Mouse (Mus musculus) C2C12 (cell line): Measurements from ENCODE around the gene Samd4.

Experiments used
- CEBPB ChIP-seq: IDR thresholded peaks from one replicate; pipeline ENCODE4 v1.6.1; 2011; ENCODE audit warnings: low read depth, mild to moderate bottlenecking, control low read depth, moderate library complexity
- CTCF ChIP-seq: IDR thresholded peaks from one replicate; pipeline ENCODE4 v1.5.1; 2011; ENCODE audit not compliant: control insufficient read depth, insufficient read depth, insufficient read length
- MAX ChIP-seq: IDR thresholded peaks from one replicate; pipeline ENCODE4 v1.6.1; 2011; ENCODE audit warnings: mild to moderate bottlenecking, control low read depth
- MYOD1 ChIP-seq: IDR thresholded peaks from one replicate; pipeline ENCODE4 v1.6.1; 2011; ENCODE audit warnings: low read depth; ENCODE audit not compliant: control insufficient read depth, insufficient read length
- MYOG ChIP-seq: IDR thresholded peaks from one replicate; pipeline ENCODE4 v1.6.1; 2011; ENCODE audit not compliant: control insufficient read depth, insufficient read length; ENCODE audit errors: extremely low read depth
- USF1 ChIP-seq: IDR thresholded peaks from one replicate; pipeline ENCODE4 v1.6.1; 2011; ENCODE audit warnings: low read depth, mild to moderate bottlenecking, control low read depth, moderate library complexity

DNA sequence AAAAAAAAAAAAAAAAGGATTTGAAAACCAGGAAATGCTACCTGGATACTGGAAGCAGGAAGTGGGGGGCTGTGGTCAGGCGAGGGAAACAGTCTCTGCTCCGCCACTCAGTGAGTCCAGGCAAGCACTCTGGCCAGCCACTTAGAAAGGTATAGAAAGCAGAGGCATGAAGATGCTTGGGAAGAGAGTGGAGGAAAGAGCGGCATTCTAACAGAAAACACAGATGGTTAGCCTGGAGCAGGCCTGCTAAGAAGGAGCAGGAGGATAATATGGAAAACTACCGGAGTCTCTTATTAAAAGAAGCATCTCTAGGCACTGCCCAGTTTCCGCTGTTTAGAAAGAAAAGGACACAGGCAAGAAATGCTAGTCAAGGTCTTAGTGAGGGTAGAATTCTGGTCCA is 150.8 kb downstream of the Samd4 start:
- no peak for TF ChIP-seq CTCF
- no peak for TF ChIP-seq USF1
- TF ChIP-seq MYOG: no peak
- TF ChIP-seq MYOD1: no peak
- no peak for TF ChIP-seq MAX
- no peak for TF ChIP-seq CEBPB
